Mouse (Mus musculus) myocyte (in vitro differentiated cells): ENCODE results near the gene Arid5b.

ENCODE experiments used
- MYOG ChIP-seq, 3 experiments: IDR thresholded peaks; one replicate each; pipeline ENCODE4 v1.6.1; 2011; ENCODE audit warnings: control low read depth in 2 of 3, low read depth in 2 of 3, mild to moderate bottlenecking in 2 of 3; ENCODE audit not compliant: insufficient read length in 2 of 3, control insufficient read depth in 1 of 3, insufficient read depth in 1 of 3
- POLR2A ChIP-seq: IDR thresholded peaks from one replicate; pipeline ENCODE4 v1.6.1; 2011; ENCODE audit warnings: low read depth, mild to moderate bottlenecking, control low read depth, moderate library complexity; ENCODE audit not compliant: insufficient read length
- POLR2AphosphoS2 ChIP-seq: IDR thresholded peaks from one replicate; pipeline ENCODE4 v1.6.1; 2011; ENCODE audit warnings: low read depth, control low read depth; ENCODE audit not compliant: insufficient read length

GRCm38 (mm10) chr10:68259601-68260000 is 18.9 kb downstream of the Arid5b start:
- TF ChIP-seq POLR2A (no peak), POLR2AphosphoS2 (no peak), MYOG (IDR thresholded peaks at IDR 0.05; ENCODE audit: control insufficient read depth in 1 of 3, insufficient read depth in 1 of 3, insufficient read length in 2 of 3, low read depth in 2 of 3) (no peak)
